Mouse (Mus musculus): Measurements from ENCODE around the gene Mars.

Gene Mars

GRCm38 (mm10) chr10:127262548-127263398 is 48.8 kb downstream of the Mars start, which contains the start of gene Kif5a:
Gene Kif5a, minus strand, starts transcription at chr10:127263348.
- peak; percentile 28 for DNase-seq (ENCODE audit: low read depth, low spot score)

DNA sequence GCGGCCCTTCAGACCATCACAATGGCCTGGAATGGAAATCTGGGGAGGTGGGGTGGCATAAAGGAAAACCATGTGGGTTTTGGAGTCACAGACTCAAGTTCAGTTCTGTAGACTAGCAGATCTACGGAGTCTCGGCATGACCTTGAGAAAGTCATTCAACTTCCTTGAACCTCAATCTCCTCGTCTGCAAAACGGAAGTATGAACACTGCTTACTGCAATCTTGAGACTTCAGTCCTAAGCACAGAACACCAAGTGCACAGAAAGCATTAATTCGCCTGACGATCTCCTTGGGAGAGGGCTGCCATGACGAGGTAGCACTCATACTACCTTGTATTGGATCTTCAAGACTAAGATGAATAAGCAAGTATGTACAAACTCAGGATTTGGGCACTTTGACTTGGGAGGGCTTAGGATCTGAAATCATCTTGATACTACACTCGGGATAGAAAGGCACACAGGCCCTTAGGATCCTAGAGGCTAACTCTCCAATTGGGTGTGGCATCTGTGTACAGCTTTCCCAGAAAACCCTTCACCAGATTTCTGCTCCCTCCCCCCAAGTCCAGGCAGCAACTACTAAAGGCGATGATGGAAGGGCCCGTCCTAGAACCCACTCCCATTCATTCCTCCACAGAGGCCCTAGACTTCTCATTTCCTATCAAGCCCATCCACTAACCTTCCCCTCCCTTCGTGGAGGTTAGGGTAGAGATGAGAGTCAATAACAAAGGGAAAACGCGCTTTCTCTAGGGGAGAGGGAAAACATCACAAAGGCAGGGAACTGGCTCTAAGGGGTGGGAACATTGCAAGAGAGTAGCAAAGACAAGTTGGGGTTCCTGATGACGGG is 49.7 kb downstream of the Mars start:
- DNase-seq (ENCODE audit: low read depth, low spot score), result no peak

- DNase-seq (ENCODE audit: low read depth, low spot score), result no peak
Measured at GRCm38 (mm10) chr10:127258489-127258888, 53.1 kb downstream of the Mars start.

GRCm38 (mm10) chr10:127257790-127258189 is 53.8 kb downstream of the Mars start:
- DNase-seq (ENCODE audit: low read depth, low spot score), result no peak

GRCm38 (mm10) chr10:127255625-127256345 is 55.8 kb downstream of the Mars start:
- peak; percentile 78 for DNase-seq (ENCODE audit: low read depth, low spot score)

GRCm38 (mm10) chr10:127250810-127251209 is 60.8 kb downstream of the Mars start:
- DNase-seq (ENCODE audit: low read depth, low spot score), result no peak

All from mesoderm, embryonic 11.5 days (tissue).